Mouse (Mus musculus) midbrain, embryonic 16.5 days (tissue): ENCODE data around the gene Disc1. TPM values are rescaled to one million over a fixed set of nuclear protein-coding genes. Genes with fewer than 3 reads are reported as not detected.

ENCODE experiments used
- ATAC-seq: fragments of 200-750 bp; cut with Nextera tagmentation; 2 replicates; pipeline ENCODE4 v1.8.0; 2017; ENCODE audit warnings: moderate TSS enrichment
- H3K27ac ChIP-seq: fragments of 300-500 bp; sonication (generic); 2 replicates; pipeline ENCODE4 v1.5.1; 2014; ENCODE audit warnings: mild to moderate bottlenecking, low read length, mixed read lengths
- H3K27me3 ChIP-seq: fragments of 300-500 bp; sonication (generic); 2 replicates; pipeline ENCODE4 v1.6.1; 2014; ENCODE audit warnings: low read depth, low read length, mixed read lengths; ENCODE audit not compliant: control insufficient read depth, insufficient read depth
- H3K36me3 ChIP-seq: fragments of 300-500 bp; sonication (generic); 2 replicates; pipeline ENCODE4 v1.6.1; 2014; ENCODE audit warnings: mild to moderate bottlenecking, low read length, moderate library complexity, mixed read lengths; ENCODE audit not compliant: control insufficient read depth, insufficient read depth
- H3K4me1 ChIP-seq: fragments of 300-500 bp; sonication (generic); 2 replicates; pipeline ENCODE4 v1.6.1; 2014; ENCODE audit warnings: mild to moderate bottlenecking, low read length, mixed read lengths; ENCODE audit not compliant: control insufficient read depth, insufficient read depth
- H3K4me2 ChIP-seq: fragments of 300-500 bp; sonication (generic); 2 replicates; pipeline ENCODE4 v1.6.1; 2014; ENCODE audit warnings: mild to moderate bottlenecking, low read length, mixed read lengths
- H3K4me3 ChIP-seq: fragments of 300-500 bp; sonication (generic); 2 replicates; pipeline ENCODE4 v1.5.1; 2014; ENCODE audit warnings: low read depth, mild to moderate bottlenecking, low read length, moderate library complexity, mixed read lengths
- H3K9ac ChIP-seq: fragments of 300-500 bp; sonication (generic); 2 replicates; pipeline ENCODE4 v1.6.1; 2014; ENCODE audit warnings: low read depth, low read length, mixed read lengths
- H3K9me3 ChIP-seq: fragments of 300-500 bp; sonication (generic); replicated peaks from 2 replicates; pipeline ENCODE4 v1.6.1; 2014; ENCODE audit warnings: mild to moderate bottlenecking, low read length, mixed read lengths; ENCODE audit not compliant: control insufficient read depth, poor library complexity, severe bottlenecking
- WGBS: fragments of 180-500 bp; shearing (Covaris S2); extraction: QIAGEN DNeasy Blood & Tissue Kit; methylation state at CpG from one replicate; pipeline ENCODE4 v1.1.7; 2014; 5-methylcytosine and 5-hydroxymethylcytosine counted together
- polyA plus RNA-seq: library from polyadenylated mRNA; unstranded; fragments of >200 nt; fragmentation: Nextera tagmentation; extraction: Ambion mirVana; gene quantifications from 2 replicates; pipeline ENCODE4 v1.2.1, GENCODE M21; 2015

Disc1 gene
- polyA plus RNA-seq, 1 experiment from 2014 or later = 1.2 TPM

DNA sequence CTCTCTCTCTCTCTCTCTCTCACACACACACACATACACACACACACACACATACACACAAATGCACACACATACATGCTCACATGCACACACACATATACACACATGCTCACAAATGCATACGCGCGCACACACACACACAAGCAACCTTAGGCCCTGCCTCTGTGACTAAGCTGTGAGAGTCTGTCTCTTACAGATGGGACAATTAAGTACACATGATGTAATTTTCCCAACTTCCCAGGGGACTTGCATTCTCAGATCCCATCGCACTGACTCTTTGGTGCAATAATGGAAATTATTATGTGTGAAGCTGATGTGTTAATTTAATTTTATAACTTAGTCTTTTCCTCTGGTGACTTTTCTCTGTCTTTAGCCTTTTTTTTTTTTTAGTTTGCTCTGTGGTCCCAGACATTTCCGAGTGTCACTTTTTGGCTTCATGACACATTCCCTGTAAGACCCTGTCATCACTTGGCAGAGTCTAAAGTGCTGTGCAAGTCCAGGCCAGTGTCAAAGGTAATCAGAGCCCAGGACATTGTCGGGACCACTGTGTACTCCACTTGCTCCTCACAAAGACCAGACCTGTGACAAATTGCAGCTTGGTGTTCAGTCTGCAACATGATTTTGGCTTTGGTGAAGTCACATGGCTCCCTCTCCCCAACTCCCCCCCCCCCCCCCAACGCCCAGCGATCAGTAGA lies 205.0 kb downstream of the Disc1 start:
- WGBS = 74% methylated on average over 7 of the region's 8 CpGs
- H3K27ac ChIP-seq = no peak overlapping the region
- ATAC-seq = no peak
- peaks cover 14% of the 10 kb centered on the region; the same call in 1 of the 2 replicates for H3K4me1 ChIP-seq
- H3K9ac ChIP-seq = no peak overlapping the region
- H3K4me2 ChIP-seq = no peak overlapping the region
- H3K36me3 ChIP-seq = no peaks in the 10 kb centered on the region
- no peaks in the 10 kb centered on the region for H3K27me3 ChIP-seq
- no peak overlapping the region for H3K4me3 ChIP-seq
- H3K9me3 ChIP-seq = no peaks in the 10 kb centered on the region

DNA sequence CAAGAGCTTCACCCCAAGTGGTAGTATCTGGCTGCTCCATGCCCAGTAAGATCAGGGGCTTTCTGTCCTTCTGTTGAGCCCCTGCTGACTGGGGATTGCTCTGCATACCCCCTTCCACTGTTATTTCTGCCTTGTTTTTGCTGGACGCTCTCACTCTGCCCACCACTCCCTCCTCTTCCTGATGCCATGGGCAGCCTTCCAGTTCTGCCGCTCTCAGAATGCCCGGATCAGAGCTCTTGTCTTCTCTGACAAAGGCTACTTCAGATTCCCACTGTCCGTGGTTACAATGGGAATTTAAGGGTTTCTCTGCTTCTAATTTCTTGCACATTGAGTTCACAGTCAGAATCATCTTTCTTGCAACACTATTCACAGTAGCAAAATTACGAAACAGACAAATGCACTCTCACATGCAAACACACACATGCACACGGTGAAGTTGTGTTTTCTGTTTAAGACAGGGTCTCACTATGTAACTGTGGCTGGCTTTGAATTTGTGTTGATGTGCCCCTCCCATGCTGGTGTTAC lies 214.2 kb downstream of the Disc1 start:
- H3K36me3 ChIP-seq = no peaks in the 10 kb centered on the region
- no peak for ATAC-seq
- H3K4me2 ChIP-seq = no peak overlapping the region
- H3K4me3 ChIP-seq = no peak overlapping the region
- H3K27ac ChIP-seq = no peak overlapping the region
- H3K9me3 ChIP-seq = no peaks in the 10 kb centered on the region
- no peak overlapping the region for H3K9ac ChIP-seq
- H3K4me1 ChIP-seq = peaks cover 6% of the 10 kb centered on the region; the same call in 1 of the 2 replicates
- WGBS = 50% methylated on average over 6 of the region's 6 CpGs
- no peaks in the 10 kb centered on the region for H3K27me3 ChIP-seq

DNA sequence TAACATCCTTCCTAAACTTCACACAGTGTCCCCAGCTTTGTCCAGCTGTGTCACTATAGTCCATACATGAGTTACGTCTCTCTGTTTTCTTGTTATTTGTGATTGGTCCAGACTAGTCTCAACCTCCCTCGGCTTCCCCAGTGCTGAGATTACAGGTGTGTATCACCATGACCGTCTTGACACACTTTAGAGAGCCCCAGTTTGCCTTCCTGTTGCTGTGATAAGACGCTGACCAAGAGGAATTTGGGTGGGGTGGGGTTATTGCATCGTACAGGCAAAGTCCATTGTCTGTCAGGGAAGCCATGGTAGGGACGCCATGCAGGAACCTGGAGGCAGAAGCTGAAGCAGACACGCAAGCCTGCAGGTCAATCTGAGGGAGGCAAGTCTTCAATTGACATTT lies 216.3 kb downstream of the Disc1 start:
- Histone ChIP-seq H3K9ac (no peak overlapping the region), H3K36me3 (no peaks in the 10 kb centered on the region), H3K27ac (no peak overlapping the region), H3K4me3 (no peak overlapping the region), H3K27me3 (no peaks in the 10 kb centered on the region), H3K9me3 (no peaks in the 10 kb centered on the region), H3K4me1 (peaks cover 6% of the 10 kb centered on the region; the same call in 1 of the 2 replicates), H3K4me2 (no peak overlapping the region)
- WGBS = 89% methylated on average over 7 of the region's 7 CpGs
- ATAC-seq = no peak

DNA sequence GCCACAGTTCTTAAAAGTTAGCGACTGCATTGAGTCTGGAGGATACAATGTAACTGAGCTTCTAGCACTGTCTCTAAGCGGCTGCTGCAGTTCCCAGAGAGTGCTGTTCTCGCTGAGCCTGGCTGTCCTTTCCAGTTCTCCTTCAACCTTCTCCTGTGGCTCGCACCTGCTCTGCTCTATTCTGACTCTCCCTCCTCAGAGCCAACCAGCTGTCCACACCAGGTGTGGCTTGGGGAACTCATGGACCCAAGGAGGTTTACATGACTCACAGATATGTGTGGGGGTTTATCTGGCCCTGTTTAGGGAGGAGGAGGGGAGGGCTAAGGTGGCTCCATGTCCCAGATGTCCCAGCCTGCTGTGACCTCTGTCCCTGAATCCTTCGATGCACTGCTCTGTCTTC lies 217.4 kb downstream of the Disc1 start:
- Histone ChIP-seq H3K36me3 (no peaks in the 10 kb centered on the region), H3K4me2 (no peak overlapping the region), H3K27me3 (no peaks in the 10 kb centered on the region), H3K4me3 (no peak overlapping the region), H3K9ac (no peak overlapping the region), H3K9me3 (no peaks in the 10 kb centered on the region), H3K4me1 (peaks cover 6% of the 10 kb centered on the region; the same call in 1 of the 2 replicates), H3K27ac (no peak overlapping the region)
- WGBS = 78% methylated on average over 5 of the region's 5 CpGs
- no peak for ATAC-seq

DNA sequence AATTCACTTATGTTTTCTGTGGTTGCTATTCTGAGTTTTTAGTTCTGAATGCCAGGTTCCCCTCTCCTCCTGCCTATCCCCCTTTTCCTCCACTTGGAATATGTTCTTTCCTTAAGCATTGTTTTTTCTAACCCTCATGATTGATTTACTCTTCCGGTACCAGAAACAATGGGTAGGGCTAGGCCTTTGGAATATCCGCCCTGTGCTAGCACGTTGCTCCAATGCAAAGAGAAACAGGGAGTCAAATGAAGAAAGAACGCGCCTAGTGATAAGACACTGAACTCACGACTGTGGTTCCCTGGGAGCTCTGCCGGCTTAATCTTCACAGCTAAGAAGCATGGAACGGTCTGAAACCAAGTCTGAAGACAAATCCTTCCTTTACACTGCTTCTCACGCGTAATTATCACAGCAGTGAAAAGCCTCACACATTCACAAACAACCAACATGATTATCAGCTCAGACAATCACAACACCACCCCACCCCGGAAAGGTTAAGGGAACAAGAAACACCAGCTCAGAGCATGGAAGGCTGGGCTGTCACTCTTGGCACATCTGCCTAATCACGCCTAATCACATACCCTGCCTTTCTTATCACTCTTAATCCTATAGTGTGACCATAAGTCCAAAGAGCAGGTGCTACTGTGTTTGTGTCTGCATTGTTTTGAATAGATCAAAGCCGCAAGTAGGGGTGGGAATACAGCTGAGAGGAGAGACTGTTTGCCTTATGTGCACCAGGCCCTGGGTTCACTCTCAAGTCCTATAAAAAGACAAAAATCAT lies 218.3 kb downstream of the Disc1 start:
- no peak overlapping the region for H3K9ac ChIP-seq
- H3K4me3 ChIP-seq = no peak overlapping the region
- ATAC-seq = no peak
- no peaks in the 10 kb centered on the region for H3K9me3 ChIP-seq
- H3K4me1 ChIP-seq = peaks cover 10% of the 10 kb centered on the region
- no peak overlapping the region for H3K4me2 ChIP-seq
- 31% methylated on average over 13 of the region's 13 CpGs for WGBS
- H3K36me3 ChIP-seq = no peaks in the 10 kb centered on the region
- H3K27ac ChIP-seq = no peak overlapping the region
- H3K27me3 ChIP-seq = no peaks in the 10 kb centered on the region

DNA sequence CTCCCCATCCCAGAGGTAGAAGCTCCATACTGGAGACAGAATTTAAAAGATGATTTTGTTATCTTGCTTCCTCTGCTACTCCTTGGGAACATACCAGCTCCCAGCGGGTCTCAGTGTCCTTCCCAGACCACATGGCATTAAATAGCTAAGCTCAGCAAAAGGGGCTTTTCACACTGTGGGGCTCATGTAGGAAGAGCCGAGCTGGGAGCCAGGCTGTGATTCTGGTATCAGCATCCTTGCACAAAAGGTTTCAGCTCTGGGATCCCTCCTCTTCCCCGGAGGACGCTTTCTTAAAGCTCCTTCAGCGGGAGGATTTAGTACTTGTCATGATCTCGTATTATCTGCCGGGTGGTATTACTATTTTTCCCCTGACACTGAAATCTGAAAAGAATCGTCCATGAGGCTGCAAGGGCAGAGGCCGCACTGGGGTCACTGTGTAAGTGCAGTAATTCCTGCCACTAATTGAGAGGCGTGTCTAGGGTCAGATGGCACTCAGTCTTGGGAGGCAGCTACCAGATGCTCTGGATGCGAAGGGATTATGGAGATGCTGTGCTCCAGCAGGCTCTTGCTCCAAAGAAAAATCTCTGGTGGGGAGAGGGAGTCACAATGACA lies 223.2 kb downstream of the Disc1 start:
- H3K4me2 ChIP-seq = no peak overlapping the region
- 7% methylated on average over 11 of the region's 11 CpGs for WGBS
- no peak overlapping the region for H3K9ac ChIP-seq

DNA sequence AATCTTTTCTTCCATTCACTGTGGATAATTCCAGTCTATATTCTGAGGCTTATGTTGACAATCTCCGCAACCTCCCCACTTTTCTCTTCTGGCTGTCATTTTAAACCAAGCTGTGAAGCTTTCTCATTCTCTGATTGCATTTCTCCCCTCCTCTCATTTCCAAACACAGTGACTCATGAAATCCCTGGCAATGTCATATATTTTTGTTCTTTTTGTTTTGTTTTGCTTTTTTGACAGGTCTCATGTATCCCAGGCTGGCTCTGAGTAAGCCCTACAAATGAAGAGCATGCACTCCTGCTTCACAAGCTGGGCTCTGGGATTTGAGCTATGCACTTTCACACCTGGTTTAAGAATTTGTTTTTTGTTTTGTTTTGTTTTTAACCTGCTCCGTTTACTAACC lies 225.2 kb downstream of the Disc1 start:
- WGBS = 86% methylated on average over 2 of the region's 2 CpGs
- no peak overlapping the region for H3K4me3 ChIP-seq

More for the DNA sequence above, 223.2 kb downstream of the Disc1 start:
- peaks cover 6% of the 10 kb centered on the region for H3K4me1 ChIP-seq
- no peak overlapping the region; the same call in 1 of the 2 replicates for H3K27ac ChIP-seq
- H3K9me3 ChIP-seq = no peaks in the 10 kb centered on the region
- no peak overlapping the region for H3K4me3 ChIP-seq
- ATAC-seq = no peak
- H3K27me3 ChIP-seq = no peaks in the 10 kb centered on the region
- no peaks in the 10 kb centered on the region for H3K36me3 ChIP-seq

DNA sequence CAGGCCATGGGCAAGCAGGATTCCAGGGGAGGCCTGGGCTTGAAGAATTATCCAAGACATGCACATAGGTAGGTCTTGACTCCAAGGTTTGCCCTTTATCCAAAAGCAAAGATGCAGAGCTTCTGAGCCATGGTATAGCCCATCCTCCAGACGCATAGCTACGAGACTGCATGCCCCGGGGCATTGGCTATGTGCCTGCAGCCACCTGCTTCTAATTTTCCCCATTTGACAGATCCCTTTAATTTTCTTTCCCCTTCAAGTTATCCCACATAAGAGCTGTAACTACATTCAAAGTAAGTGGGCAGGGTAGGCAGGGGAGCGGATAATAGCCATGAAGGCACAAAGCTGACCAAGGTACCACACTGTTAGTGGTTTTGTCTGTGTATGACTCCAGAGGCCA lies 225.9 kb downstream of the Disc1 start:
- ATAC-seq = no peak
- Histone ChIP-seq H3K27ac (no peak overlapping the region), H3K4me3 (no peak overlapping the region), H3K9me3 (no peaks in the 10 kb centered on the region), H3K4me1 (peaks cover 6% of the 10 kb centered on the region), H3K4me2 (no peak overlapping the region), H3K9ac (no peak overlapping the region), H3K36me3 (no peaks in the 10 kb centered on the region), H3K27me3 (no peaks in the 10 kb centered on the region)
- 54% methylated on average over 4 of the region's 4 CpGs for WGBS

More for the DNA sequence above, 225.2 kb downstream of the Disc1 start:
- H3K27me3 ChIP-seq = no peaks in the 10 kb centered on the region
- no peaks in the 10 kb centered on the region for H3K9me3 ChIP-seq
- ATAC-seq = no peak
- H3K36me3 ChIP-seq = no peaks in the 10 kb centered on the region
- no peak overlapping the region for H3K9ac ChIP-seq
- no peak overlapping the region for H3K4me2 ChIP-seq
- H3K27ac ChIP-seq = no peak overlapping the region
- peaks cover 6% of the 10 kb centered on the region for H3K4me1 ChIP-seq
